Mouse (Mus musculus) CD8-positive naive resting alpha-beta T cell, adult 2 months (primary cell): ENCODE measurements around the gene Nhsl1.
A peak's percentile ranks its signal among the peaks of the same experiment; 100 is the strongest.

Experiments used
- DNase-seq, 2 experiments: peaks; one replicate each; pipeline ENCODE4 v3.0.0; 2022; ENCODE audit warnings: low read depth in 2 of 2, low spot score in 2 of 2

Nhsl1 gene

DNA sequence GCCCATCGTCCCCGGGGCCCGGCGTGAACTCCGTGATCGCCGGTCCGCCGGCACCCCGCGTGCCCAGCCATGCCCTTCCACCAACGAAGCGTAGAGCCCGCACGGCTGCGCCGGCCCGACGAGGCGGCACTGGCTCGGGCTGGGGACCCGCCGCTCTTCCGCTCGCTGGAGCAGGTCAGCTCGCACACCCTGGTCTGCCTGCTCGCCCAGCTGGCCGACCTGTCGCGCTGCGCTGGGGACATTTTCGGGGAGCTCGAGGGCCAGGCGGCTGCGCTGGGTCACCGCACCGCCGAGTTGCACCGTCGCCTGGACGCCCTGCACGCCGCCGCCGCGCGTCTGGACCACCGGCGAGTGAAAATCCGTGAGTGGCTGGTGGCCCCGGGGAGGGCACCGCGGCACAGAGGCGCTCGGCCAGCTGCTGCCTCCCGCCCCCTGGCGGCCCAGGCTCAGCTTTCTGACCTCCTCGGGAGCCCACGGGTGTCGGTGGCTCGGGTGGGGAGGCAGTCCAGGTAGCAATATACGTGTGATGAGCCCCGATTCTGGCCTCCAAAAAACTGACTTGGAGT, at the start of gene Nhsl1:
Nhsl1 (plus strand) TSS at position 70 of the 566 bp plus-strand sequence.
- peak in 1 of 2 experiments; percentile 4 for DNase-seq

DNA sequence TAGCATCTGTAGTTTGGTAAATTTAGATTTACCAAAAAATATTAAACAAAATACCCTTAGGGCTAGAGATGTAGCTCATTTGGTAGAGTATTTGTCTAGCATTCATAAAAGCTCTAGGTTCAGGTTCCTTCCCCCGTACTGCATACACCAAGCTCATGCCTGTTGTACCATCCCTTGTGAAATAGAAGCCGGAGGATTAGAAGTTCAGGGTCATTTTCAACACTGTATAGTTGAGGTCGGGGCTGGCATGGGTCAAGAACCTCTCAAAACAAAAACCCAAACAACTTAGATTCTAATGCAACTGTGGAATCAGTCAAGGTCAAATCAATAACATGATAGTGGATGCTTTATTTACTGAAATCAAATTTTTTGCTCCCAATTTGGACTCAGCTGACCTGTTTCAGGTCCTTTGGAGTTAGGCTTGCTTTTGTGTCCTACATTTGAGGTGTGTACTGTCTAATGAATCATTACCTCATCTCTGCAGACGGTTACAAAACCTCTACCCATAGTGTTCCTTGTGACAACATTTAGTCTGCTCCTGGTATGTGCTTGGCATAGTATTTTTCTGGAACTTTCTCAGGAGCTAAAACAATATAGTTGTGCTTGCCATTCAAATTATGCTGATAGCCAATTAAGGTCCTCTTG, 42.6 kb upstream of the Nhsl1 start:
- no peak for DNase-seq

DNA sequence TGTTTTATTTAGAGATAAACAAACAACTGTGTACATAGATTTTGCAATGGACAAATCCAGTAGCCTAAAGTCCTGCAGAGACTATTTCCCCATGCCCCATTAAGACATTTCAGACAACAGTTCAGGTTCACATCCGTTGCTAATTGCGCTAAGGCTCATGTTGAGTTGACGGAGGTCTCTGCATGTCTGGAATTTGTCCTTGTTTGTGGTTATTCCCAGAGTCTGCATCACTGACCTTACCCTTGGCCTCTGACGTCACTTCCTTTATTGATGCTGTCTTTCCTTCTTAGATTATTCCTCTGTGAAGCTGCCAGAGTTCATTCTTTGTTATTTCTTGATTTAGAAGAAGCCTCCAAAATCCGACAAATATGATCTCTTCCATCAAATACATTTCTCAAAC, 34.8 kb upstream of the Nhsl1 start:
- no peak for DNase-seq

DNA sequence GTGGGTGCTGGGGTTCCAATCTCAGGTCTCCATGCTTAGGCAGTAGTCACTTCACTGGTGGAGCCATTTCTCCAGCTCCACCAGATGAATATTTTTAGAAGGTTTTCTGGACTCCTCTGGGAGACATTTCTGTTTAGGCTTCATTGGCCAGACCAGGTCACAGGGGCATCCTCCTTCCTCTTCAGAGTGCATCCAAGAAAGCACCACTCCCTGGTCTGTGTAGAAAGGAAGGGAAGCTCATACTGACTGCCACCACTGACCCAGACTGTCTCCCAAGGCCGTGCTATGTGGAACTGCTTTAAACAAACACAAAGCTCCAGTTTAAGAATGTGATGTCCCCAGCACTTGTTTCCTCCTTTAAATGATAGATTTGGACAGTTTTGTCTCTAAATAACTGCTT, 29.3 kb upstream of the Nhsl1 start:
- no peak for DNase-seq

DNA sequence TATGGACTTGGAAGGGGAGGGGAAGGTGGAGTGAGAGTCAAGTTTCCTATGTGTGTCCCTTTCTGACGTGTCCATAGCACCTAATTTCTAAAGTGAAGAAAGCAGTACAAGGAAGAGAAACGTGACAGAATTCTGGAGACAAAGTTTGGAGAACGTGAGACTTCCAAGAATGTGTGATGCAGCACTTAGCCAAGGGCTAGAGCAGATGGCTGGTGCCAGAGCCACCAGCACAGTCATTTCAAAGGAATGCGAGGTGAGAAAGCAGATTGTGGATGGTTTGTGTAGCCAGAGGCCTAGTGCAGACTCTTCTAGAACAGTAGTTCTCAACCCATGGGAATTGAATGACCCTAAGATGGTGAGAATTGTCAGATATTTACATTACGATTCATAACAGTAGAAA, 13.7 kb upstream of the Nhsl1 start:
- no peak for DNase-seq

DNA sequence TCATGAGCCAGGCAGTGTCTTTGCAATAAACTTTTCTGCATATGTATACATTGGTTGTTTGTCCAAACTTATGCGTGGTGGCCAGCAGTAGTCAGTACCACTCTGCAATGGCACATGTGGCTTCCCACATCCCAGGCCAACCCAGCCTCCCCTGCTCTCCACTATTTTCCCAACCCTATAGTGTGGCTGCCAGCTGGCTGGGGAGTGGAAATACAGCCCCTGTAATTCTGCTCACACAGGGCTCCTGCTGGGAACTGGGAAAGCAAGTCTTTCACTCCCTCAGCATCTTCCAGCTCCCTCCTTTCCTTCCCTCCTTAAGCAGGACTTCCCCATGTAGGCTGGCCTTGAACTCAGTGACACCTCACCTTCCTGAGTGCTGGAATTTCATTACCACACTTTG, 3.7 kb upstream of the Nhsl1 start:
- DNase-seq: no peak

DNA sequence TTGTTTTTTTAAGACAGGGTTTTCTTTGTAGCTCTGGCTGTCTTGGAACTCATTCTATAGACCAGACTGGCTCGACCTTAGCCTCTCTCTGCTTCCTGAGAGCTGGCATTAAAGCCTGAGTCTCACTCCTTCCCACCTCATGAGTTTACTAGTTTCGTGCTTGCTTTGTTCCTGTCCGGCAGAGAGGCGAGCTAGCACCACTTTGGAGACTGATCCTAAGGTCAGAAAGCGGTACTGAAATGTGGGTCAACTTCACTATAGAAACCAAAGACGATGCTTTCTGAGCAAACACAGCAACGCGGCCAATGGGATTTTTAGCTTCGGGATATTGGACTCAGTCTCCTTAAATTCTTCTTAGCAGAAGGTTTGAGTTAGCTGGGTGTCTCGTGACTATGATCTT, 1.3 kb upstream of the Nhsl1 start:
- DNase-seq: no peak

DNA sequence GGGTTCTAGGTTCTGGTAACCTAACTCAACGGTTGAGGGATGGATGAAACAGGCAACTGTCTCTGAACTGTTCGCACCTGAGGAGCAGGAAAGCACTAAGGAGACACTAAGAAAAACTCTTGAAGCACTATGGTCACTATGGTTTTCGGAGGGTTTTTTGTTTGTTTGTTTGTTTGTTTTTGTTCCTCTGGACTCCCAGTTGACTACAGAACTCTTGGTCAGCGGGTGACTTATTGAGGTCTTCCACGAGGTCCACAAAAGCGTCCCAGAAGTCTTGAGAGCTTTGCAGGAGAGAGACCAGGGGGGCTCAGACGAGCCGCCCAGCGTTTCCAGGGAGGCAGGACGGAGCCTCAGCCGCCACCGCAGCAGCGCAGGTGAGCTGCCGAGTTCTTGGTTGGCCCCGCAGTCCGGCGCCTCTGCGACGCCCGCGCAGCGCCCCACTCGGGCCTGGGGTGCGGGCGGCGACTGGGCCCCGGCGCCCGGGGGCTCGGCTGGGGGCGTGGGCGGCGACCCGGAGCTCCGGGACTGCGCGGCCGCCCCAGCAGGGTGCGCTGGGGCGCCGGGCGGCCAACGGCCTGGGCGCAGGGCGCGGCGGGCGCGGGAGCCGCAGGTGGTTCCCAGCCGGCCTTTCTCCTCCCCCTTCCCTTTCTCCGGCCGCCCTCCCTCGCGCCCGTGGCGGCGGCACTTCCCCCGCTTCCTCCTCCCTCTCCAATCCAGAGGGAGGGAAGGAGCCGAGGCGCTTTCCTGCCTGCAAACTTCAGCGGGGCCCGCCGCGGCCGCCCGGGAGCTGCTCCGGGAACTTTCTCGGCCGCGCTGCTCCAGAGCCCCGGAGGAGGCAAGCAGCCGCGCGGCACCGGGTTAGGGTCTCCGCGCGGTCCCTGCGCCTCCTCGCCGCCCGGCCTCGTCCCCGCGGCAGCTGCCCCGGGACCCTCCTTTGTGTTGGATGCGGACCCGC, 547 bp upstream of the Nhsl1 start:
- DNase-seq: no peak

DNA sequence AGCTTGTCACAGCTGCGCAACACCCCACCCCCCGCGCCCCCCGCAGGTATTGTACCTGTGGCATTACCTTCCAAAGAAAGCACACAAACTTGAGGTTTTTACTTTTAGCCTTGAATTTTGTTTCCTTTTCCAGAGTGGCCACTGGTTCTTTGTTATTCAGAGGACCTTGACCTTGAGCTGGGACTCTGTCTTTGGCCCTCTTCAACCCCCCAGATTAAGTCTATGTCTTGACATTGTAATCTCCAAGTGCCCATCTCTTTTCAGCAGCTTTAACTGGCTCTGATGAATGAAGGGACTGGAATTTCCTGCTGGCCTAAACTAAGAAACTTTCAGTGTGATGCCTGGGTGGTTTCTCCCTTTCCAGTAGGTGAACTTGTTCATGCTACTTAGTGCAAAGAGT, 906 bp downstream of the Nhsl1 start:
- DNase-seq: no peak

DNA sequence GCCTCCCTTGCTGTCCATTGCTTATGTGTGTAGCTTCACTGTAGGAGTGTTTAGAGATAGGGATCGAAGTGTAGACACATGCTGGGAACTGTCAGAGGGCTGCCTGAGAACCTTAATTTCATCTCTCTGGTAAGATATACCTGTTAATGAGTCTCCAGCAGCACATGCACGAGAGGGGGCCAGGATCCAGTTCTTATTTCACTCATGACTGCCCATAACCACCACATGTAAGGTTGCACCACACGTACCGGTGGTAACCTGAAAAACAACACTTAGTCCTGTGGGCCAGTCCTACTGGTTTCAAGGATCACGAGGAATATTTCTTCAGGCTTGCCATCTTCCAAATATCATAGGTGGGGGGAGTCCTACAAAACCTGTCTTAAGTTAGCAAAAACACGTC, 3.1 kb downstream of the Nhsl1 start:
- no peak for DNase-seq

DNA sequence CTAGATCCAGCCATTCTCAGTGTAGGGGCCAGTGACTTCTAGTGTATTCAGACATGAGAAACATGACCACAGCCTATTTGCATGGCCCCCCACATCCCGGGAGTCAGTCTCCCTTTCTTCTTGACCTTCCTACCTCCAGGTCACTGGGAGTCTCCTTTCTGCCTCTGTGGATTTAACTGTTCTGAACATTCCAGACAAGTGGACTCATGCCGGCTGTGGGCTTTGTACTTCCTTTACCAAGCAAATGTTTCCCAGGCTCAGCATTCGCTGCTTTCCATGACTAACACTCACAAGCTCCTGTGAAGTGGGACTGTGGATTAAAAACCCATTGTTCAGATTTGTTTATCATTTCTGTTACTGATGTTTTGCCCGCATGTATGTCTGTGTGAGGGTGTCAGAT, 4.9 kb downstream of the Nhsl1 start:
- no peak for DNase-seq

DNA sequence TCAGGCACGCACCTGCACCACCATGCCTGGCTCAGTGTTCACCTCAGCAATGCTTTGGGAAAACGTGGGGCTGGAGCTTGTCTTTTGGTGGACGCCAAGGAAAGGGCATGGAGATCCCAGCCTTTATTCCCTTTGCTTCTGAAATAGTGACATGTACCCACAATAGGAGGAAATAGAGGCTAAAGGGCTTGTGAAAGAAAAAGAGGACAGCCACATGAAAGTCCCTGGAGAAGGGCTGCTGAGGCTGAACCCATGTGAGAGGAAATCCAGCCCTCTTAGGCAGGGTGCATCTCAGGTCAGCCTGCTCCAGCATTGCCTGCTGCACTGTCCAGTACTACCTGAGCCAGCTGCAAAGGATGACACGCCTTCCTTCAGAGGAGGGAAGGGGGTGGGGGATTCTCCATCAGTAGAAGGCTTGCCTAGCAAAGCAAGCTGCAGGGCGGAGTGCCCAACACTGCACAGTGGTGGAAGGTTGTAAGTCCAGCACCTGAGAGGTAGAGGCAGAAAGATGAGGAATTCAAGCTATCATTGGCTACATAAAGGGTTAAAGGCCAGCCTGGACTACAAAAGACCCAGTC, 9.6 kb downstream of the Nhsl1 start:
- no peak for DNase-seq

DNA sequence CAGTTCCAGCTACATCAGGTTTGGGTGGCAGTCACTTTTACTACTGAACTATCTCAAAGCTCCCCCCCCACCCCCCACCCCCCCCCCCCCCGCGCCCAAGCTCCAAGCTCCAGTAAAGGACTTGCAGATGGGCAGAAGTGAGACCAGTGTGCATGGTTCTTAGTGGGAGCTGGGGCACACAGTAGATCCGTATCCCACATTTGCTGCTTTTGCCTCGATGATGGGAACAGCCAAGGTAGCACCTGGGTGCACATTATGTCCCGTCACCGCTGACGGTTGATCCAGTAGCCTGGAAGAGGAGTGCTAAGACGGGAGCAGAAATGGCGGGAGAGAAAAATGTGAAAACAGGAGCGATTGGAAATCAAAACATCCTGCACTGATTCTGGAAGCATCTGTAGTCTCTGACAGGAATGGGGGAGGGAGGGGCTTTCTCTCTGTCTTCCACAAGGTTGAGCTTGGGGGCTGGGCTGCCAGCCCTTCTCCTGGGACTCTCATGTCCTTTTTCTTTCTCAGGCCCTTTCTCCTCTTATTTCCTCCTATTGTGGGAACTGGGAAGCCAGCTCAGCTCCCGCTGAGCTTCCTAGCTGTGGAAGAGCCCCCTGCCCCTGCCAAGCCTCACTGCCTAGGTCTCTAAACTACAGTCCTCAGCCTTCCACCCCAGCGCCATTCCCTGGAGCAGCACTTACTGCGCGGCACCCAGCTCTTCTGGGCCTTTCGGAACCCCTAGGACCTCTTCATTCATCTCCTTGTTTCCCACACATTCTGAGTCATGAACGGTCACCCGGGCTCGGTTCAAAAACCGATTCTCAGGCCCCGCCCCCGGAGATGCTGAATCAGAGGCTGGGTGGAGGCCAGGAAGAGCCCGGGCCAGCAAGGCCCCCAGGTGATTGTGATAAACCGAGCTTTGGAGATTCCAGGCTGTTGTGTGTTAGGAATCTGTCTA, 10.6 kb downstream of the Nhsl1 start:
- DNase-seq: no peak

DNA sequence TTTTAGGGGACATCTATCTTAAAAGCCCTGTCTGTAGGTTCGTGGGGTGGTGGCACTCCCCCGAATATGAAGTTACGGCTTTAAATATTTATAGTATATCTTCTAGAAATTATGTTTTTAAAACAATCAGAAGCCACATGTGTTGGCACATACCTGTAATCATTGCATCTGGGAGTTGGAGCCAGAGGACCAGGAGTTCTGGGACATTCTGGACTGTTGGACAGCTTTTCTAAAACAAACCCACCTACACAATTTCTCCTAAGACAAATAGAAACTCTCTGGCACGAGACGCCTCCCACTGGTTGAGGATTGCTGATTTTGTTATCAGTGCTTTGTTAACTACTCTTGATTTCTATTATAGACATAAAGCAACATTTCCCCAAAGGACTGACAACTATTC, 11.7 kb downstream of the Nhsl1 start:
- no peak for DNase-seq

DNA sequence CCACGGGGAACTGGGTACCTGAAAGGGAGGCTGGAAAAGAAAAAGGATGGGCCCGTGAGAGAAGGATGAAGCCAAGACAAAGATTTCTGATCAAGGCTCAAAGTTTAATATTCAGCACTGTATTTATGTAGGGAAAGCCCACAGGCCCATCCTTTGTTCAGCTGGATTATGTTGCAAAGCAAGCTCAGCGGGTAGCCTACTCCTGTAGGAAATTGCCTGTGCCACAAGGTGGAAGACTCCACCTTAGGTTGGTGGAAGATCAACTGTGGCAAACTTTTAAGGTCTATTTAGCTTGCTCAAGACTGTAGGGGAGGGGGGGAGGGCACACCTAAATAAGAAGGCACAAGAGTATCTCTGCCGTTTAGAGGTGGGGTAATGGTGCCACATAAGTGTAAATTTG, 14.8 kb downstream of the Nhsl1 start:
- DNase-seq: no peak

DNA sequence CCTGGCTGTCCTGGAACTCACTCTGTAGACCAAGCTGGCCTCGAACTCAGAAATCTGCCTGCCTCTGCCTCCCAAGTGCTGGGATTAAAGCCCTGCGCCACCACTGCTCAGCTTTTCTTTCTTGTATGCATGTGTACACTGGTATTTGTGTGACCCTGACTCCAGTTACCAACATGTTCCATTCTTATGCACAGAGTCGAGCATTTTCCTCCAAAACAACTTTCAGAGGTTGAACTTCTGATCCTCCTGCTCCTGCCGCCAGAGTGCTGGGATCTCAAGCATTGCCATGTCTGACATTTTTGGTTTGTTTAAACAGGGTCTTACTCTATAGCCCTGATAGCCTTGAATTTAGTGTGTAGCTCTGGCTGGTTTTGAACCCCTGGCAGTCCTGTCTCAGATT, 15.4 kb downstream of the Nhsl1 start:
- no peak for DNase-seq

DNA sequence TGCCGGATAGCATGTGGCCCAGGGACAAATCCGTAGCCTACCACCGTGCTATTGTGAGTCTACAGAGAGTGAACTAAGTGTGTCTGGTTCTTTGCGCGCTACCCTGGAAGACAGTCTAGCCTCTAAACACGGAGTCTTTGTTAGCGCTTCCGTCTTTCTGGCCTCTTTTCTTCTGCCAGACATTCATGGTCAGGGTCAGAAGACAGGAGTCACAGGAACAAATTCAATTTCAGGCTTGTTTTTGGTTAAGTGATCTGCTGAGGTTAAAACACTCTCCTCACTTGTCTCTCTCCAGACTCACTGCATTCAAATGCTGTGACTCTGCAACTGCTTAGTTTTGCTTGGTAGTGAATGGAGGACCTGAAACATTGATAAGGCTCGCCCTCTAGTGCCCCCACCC, 15.9 kb downstream of the Nhsl1 start:
- no peak for DNase-seq

DNA sequence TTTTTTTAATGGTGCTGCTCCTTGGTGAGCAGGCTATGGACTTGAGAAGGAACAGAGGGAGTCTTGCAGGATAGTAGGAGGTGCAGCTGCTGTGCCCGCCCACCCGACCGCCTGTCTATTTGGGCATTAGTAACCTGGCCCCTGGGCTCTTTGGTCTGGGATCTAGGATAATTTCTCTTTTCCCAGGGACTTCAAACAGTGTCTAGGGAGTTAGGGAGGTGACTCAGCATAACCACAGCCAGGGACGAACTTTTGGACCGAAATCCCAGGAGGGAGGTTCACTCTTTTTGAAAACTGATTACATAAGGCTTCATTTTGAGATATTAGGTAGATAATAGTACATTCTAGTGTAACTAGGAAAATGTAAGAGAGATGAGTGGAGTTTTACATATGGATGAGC, 18.9 kb downstream of the Nhsl1 start:
- no peak for DNase-seq

DNA sequence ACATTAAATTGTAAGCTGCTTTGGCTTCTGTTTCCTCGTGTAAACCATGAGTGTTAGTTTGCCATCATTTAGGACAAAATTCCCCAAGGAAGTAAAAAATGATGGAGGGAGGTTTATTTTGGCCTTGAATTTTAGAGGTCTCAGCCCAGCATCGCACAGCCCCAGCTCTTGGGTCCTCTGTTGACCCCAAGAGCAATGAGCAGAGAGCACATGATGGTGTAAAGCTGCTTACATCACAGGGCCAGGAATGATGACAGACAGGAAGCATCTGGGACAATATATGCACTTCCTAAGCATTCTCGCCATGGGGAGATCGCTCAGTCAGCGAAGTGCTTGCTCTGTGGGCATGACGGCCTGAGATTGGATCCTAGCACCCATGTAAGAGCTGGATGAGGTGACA, 20.6 kb downstream of the Nhsl1 start:
- no peak for DNase-seq

DNA sequence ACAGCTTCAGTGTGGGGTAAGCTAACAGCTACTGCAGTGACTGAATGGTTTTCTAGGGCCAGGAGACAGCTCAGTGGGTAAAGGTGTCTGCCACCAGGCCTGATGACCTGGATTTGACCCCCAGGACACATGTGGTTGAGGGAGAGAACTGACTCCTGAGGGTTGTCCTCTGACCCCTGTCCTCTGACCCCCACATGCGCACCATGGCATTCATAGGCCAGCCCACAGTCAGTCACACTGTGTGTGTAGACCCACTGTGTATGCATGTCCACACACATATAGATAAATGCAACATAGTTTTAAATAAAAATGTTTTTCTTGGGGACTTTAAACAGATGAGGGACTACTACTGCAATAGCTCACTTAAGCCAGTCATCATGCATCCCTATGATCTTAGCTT, 22.1 kb downstream of the Nhsl1 start:
- DNase-seq: no peak
